Mouse (Mus musculus) neural tube, embryonic 10.5 days (tissue): ENCODE measurements at regions not wholly inside any gene's neighbourhood (a gene's known extent, or its start where the extent isn't known, plus 50 kb on each side); places are given as distances from the start of the nearest gene placed in this dataset.

ENCODE experiments used
- DNase-seq: peaks from one replicate; pipeline ENCODE4 v3.0.0-alpha.2; 2017; ENCODE audit warnings: low spot score; ENCODE audit errors: extremely low spot score

DNA sequence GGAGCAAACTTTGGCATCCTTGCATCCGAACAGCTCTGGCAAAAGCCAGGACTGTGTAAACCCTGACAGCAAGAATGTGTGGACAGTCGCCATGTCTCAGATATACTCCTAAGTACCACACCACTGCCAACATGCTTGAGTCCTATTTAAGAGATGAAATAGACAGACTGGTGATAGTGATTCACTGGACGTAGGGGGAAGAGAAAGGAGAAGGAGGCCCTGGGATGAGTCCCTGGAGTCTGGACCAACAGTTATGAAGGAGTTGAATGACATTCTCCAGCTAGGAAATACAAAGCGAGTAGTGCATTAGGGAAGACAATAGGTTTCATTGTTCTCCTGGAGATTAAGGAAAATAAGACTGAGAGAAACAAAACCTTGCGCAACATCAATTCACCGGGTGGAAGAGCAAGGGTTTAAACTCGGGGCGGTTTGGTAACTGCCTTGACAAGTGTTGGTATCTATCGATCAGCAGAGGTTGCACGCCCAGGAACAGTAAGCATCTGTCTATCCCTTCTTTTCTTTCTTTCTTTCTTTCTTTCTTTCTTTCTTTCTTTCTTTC is 54.3 kb upstream of the Nrbf2 start:
- no peak for DNase-seq

DNA sequence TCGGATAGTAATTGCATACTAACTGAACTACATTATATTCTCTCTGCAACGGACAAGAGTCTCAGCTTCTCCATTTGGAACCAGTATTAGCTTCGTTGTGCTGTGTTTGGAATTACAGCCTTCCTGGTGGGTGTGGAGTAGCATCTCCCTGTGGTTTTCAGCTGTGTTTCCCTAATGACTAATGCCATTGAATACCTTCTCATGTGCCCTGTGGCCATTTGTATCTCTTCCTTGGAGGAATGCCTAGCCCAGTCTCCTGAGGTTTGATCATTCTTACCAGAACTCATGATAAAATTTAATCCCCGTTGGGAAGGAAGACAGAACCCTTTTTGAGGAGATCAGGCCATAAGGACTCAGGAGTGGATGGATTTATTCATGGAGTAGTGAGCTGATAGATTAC is 59.6 kb upstream of the Nrbf2 start:
- DNase-seq: no peak

DNA sequence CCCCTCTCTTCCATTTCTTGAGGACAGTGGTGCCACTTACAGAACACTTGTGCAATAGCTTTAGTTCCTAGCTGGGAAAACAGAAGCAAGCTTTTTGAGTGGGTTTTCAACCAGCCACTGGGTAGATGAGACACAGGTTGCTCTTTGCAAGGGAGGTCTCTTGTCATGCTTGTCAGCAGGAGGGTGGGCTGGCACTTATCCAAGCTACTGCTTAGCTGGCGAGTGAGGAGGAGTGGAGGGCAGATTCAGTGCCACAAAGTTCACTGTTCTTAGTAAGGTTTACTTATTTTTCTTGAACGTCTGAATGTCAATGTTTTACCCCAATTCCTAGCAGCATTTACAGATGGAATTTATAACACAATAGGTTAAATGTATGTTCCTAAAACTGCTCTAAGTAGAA is 65.9 kb upstream of the Nrbf2 start:
- DNase-seq: no peak

DNA sequence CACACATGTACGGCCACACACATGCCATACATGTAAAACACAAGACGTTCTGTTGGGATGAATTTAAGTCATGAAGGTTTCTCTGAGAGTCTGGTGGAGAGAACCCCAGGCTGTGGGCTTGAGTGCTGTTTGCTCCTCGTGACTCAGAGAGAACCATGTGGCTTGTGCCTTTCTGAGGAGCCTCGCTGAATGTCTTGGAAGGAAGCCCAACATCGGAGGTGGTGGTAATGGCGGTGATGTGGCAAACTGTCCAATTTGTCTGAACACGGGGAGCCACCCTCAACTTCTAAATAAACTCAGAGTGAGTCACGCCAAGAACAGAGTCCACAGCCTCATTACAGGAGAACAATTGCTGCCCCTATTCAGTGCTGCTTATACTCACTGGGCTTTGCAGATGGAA is 75.7 kb upstream of the Nrbf2 start:
- no peak for DNase-seq

DNA sequence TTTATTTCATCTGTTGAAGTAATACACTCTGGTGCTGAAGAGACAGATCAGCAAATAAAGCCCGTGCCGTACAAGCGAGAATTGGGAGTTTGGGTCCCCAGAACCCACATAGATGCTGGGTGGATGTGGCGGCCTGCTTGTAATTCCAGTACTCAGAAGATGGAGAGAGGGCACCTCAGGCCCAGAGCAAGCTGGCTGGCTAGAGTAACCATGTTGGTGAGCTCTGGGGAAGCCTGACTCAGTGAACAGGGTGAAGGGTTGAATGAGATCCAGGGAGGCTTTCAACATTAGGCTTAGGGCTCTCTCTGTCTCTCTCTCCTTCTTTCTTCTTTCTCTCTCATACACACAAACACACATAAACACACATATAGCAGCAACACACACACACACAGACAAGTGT is 76.2 kb upstream of the Nrbf2 start:
- no peak for DNase-seq

DNA sequence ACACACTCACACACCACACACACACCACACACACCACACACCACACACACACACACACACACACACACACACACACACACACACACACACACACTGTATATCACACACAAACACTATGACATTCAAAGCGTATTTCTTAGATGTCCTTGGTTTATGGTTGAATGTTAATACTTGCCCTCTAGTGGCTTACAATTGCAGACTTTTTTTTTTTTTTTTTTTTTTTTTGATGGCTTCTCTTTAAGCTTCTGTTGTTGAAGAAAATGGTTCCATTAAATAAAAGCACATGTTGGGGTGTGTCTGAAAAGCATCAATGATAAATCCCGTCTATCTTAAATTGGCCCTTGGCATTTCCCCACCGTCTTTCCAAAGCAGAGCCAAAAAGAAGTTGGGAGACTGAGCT is 79.5 kb upstream of the Nrbf2 start:
- DNase-seq: no peak

DNA sequence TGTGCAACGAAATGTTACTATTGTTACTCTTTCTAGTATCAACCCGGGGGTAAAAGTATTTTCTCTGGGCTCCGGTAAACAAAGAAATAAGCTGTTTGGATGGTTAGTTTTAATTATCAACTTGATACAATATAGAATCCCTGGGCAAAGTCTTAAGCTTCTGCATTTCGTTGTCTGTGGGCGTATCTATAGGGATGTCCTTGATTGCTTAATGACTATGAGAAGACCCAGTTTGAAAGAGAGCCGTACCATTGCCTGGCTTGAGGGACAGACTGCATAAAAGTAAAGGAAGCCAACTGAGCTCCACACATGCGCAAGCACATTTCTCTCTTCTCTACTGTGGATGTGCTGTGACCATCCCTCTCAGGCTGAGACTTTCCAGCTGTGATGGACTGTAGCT is 80.1 kb upstream of the Nrbf2 start:
- no peak for DNase-seq

DNA sequence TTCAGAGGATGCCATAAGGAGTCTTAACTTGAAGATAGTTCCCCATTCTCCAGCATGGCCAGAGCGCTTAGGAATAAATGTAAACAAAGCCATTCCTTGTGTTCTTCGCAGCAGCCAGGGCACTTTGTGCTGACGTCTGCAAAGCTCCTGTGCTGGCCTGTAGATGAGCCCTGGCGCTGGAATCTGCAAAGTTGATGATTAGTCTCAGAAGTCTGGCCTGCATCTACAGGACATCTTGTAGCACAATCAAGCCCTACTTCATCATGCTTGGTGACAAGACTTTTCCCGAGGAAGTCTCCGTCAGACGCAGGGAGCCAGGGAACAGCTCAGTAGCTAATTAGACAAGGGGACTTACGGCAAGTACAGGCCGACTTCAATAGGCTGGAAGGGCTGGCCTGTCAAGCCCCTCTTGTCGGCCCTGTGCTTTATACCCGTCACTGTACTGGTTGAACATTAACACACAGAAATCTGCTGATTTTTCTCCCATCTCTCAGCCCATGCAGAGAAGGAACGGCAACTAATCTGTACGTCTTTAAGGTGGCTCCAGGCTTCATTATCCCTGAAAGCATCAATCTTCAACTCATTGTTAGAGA is 87.6 kb upstream of the Nrbf2 start:
- DNase-seq: no peak

DNA sequence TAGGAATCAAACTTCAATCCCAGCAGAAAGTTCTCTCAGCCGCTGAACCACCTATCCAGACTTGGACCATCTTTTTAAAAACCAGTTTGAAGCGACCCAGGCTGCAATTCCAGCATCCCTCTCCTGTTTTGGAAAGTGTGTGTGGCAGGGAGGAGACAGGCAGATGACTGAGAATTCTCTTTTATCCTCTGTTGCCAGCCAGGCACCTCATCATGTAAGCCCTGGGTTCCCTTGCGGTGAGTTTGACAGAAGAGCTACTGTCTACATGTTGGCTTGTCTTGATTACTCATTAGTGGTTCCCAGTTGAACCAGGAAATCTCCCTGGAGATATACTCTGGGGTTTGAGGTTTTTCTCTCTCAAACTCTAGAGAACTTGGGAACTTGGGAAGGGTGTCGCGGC is 91.5 kb upstream of the Nrbf2 start:
- no peak for DNase-seq

DNA sequence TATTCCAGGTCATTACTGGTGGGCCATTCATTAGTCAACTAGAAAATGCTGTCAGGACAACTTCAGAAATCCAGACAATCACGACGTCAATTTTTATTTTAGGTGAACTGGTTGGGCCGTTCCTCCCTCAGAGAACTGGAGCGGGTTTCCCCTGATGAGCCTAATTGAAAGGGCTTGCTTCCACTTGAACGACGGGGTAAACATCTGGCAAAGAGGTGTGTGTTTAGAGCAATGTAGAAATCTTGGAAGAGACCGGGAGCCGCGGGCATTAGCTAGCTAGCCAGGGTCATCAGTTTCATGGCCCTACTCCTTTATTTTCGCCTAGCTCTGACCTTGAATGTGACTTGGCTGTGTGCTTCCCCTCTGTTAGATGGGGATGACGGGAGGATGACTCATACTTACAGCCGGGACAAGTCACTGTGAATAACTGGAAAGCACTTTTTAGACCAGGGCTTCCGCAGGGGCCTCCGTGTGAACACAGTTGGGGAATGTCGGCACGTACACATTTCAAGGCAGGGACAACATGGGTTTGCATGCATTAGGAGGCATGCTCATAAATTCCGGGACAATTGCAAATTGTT is 92.6 kb upstream of the Nrbf2 start:
- no peak for DNase-seq

DNA sequence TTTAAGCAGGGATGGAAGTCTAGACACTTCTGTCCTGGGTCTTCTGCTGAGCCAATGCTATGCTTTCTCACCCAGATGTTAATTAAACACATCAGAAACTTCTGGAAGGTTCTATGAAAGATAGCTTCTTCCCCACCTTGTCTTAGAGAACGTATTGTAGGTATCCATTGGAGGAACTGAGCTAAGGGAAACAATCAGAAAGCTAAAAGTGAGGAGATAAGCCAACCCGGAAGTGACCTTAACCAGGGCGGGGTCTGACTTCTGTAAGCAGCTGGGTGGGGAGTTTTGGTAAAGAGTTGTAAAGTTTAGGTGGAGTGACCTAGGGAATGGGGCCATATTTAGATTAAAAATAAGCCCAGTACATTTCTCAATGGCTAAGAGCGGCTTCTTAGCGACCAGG is 95.1 kb upstream of the Nrbf2 start:
- DNase-seq: no peak

DNA sequence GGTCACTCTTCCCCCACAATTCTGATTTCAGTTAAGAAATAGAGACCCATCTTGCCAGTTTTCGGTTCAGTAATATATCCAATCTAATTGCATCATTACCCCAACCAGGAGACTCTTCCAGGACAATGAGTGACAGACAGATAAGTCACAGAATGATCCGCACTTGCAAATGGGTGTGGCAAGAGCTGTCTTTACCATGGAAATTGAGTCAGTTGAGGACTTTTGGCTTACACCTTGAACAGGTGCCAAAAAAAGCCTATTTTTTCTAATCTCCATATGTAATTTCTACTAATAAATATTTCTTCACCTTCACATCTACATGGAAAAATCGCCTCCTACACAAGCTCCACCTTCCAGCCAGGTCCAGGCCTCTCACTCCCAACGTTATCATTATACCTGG is 98.2 kb upstream of the Nrbf2 start:
- DNase-seq: no peak

DNA sequence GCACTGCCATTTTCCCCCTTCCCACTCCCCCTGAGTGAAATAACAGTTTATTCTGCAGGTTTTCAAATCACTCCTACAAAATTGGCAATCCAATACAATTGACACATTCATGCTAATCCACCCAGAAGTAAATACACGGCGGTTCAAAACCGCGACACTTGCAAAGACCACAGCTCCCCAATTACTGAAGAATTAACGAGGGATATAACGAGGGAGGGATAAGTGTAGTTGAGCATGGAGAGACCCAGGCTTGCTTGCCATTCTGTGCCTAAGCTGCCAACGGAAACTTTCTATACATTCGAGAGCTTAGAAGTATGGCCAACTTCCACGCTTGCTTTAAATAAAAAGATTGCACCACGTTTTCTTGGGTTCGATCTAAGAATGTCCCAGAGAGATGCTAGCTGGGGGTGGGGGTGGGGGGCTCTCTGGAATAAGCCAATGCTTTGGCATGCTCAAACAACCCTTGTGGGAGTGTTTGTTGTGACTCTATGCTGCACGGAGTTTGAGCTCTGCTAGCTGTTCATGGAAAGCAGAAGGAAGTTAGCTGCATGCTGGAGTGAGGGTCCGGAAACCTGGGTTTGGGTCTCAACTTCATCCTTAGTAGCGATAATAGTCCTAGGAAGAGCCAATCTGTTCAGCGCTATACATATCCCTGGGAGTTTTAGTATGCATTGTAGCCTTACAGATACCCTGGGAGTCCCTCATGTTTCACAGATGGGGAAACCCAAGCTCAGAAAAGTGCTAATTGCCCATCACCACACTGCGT is 98.9 kb upstream of the Nrbf2 start:
- no peak for DNase-seq

DNA sequence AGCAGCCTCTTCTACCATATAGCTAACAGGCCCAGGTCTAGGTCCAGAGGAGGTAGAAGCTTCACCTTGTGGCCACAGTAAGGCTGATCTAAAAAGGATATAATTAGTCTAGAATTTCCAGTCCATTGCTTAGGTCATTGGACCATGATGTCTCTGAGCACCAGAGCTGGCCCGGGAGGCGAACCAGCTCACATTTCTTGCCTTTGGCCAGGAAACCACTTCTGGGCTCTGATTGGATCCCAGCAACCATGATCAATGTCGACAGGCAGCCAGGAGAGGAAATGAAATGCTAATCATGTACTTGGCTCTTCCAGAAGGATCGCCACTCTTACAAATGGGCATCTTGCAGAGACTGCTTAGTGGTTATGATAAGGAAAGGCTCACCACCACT is 99.5 kb upstream of the Nrbf2 start:
- no peak for DNase-seq

DNA sequence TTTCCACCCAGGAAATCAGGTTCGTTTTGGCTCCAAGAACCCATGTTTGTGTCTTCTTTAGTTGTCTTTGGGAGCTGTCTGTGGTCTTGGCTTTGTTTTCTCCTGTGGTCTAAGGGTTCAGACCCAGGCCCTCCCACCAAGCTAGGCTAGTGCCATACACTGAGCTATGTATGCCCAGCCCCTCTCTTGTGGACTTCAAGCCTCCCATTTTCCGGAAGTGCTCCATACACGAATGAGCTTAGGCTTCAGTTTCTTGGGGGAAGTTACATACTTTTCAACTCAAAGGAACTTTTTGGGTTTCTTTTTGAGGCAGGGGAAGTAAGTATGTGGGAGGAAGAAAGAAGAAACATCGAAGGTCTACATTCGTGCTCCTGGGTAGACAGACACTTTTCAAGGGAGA is 100.9 kb upstream of the Nrbf2 start:
- no peak for DNase-seq

DNA sequence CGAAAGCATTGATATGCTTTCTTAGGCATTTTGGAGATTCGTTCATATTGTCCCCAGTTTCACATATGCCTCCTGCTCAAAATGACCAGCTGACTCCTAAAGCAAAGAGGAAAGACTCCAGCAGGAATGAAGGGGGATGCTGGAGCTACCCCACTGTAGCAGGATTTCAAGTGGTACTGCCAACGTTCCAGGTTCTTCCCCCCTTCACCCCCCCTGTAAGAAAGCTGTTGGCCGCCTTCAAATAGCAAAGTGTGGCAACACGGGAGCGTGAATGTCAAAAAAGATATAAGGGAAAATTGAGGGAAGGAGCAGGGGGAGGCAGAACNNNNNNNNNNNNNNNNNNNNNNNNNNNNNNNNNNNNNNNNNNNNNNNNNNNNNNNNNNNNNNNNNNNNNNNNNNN is 103.7 kb upstream of the Nrbf2 start:
- no peak for DNase-seq

DNA sequence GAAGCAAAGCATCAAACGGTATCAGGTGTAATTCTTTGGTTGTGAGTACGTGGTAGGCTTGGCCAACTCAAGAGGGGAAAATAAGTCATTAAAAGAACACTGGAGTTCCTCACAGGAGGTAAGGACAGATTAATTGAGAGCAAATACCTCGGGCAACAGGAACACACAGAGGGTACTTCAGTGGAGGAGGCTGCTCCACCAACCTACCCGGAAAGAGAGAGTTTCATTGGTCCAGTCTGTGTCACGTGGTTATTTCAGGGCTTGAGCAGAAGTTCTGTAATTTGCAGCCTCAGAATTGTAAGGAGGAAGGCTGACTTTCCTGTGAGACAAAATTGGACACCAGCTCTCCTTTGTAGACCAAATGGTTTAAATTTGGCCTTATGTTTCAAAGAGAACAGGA is 115.3 kb upstream of the Nrbf2 start:
- no peak for DNase-seq

DNA sequence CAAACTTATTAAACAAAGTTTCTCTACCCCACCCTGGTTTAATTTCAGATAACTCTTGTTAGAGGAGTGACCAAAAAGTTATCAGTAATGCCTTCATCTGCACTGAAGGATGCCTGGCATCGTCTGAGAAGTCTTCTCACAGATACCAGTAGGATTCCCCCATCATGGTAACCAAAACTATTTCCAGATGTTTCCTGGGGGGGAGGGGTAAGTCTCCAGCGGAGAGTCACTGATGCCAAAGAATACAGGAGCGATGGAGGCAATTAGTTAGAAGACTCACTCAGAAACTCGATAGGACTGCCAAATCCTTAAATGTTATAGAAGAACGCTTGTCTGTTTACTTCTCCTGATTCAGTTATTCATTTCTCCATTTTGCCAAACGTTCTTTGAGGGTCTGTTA is 116.3 kb upstream of the Nrbf2 start:
- no peak for DNase-seq

DNA sequence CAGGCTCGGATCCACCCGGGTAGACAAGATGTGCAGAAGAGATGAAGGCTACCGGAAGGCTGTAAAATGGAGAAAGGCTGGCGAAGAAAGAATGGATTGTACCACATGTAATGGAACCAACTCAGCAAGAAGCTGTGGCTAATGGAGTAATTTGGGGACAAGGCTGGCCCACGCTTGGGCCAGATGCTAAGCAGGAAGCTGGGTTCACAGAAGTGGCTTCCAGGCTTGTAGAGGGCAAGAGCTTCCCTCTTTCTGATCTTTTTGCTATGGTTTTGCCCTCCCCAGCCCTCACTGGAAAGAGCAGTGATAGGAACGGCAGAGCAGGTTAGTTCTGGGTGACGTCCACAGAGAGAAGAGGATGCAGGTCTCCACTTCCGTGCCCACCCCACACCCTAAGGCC is 117.7 kb upstream of the Egr2 start:
- DNase-seq: no peak

DNA sequence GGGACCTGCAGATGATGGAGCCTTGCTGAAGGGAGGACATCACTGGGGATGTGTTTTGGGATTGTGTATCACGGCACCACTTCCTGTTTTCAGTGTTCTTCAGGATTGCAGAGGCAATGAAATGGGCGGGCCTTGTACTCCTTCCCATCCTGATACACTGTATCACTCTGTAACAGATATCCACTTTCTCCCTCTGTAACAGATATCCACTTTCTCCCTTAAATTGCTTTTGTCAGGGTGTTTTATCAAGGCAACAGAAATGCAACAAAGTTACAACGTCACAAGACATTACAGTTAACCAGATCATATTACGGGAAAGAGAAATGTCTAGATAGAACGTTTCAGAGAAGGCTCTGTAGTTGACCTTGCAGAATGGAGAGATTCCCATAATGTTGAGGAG is 114.5 kb upstream of the Egr2 start:
- no peak for DNase-seq

DNA sequence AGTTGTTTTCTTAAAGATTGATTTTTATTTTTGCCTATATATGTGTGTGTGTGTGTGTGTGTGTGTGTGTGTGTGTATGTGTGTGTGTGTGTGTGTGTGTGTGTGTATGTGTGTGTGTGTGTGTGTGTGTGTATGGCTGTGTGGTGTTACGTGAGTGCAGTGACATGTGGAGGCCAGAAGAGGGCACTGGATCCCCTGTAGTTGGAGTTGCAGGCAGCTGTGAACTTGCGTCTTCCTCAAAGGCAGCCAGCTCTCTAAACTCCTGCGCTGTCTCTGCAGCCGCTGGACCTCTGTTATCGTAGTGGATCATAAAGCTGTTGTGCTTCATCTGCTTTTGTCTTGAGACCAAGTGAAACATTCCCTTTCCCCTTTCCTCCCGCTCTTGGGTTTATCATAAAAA is 109.9 kb upstream of the Egr2 start:
- DNase-seq: no peak

DNA sequence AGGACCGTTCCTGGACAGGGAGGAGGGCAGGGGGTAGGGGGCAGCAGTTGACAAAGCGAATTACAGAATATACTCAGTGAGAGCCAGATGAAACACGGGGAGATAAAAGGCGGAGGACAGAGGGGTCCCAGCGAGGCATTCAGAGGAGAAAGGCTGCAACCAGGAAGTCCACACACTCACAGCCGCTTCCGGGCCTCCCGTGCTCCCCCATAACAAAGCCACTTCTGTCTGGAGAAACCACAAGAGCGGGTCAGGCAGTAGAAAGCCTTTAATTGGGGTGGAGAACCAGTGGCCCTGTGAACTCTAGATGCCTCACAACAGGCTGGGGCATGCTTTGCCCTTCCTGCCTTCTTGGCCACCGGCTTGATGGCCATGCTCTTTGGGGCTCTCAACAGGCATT is 108.1 kb upstream of the Egr2 start:
- DNase-seq: no peak

DNA sequence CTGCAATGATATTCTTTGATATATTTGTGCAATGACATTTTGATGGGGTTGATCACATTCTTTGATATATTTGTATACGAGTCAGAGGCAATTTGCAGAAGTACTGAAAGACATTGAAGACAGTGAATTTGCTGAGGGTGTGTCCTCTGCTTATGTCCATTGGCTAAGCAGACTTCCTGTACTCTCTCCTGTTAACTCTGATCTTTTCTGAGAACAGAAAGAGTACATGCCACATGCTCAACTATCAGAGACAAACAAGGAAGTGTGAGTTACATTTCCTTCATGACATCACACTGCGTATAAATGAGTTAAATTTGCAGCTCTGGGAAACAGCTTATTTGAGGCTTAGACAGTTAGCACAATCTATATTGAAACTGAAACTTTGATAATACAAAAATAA is 104.5 kb upstream of the Egr2 start:
- DNase-seq: no peak
